Mouse (Mus musculus) kidney, adult 10 weeks (tissue): ENCODE measurements around the gene Mreg. TPM values are rescaled to one million over a fixed set of nuclear protein-coding genes. Genes with fewer than 3 reads are reported as not detected.

Experiments used
- polyA plus RNA-seq: library from polyadenylated mRNA; stranded (reverse); fragments of 350-450 nt; fragmentation: Illumina TruSeq; extraction: RNeasy Lipid Tissue Mini Kit (QIAGEN cat#74804); gene quantifications from one replicate; pipeline ENCODE4 v1.2.3, GENCODE M21; 2014; ENCODE audit warnings: low read depth, low replicate concordance

Gene Mreg
- 4.5 TPM for polyA plus RNA-seq

GRCm38 (mm10) chr1:72211701-72212699 is at the start of gene Mreg:
Gene Mreg (minus strand): TSS chr1:72212307.

Other genes starting within 250 kb of the Mreg start
- gene Pecr, start 72.0 kb upstream of the Mreg start, polyA plus RNA-seq, result 170 TPM
- gene Tmem169, start 72.1 kb upstream of the Mreg start, polyA plus RNA-seq, result 23.4 TPM
- gene Xrcc5, start 95.1 kb upstream of the Mreg start, polyA plus RNA-seq, result 75.3 TPM